Mouse (Mus musculus) duodenum, adult 2 months (tissue): ENCODE results near the gene Gm4498. TPM values are rescaled to one million over a fixed set of nuclear protein-coding genes. Genes with fewer than 3 reads are reported as not detected.

ENCODE experiments used
- polyA plus RNA-seq: library from polyadenylated mRNA; depleted of rRNA; stranded (reverse); fragments of >200 nt; gene quantifications from 2 replicates; pipeline ENCODE4 v1.2.3, GENCODE M21; 2012; ENCODE audit warnings: low replicate concordance; rRNA removed

Gm4498 gene
- not detected in 2 replicates for polyA plus RNA-seq

DNA sequence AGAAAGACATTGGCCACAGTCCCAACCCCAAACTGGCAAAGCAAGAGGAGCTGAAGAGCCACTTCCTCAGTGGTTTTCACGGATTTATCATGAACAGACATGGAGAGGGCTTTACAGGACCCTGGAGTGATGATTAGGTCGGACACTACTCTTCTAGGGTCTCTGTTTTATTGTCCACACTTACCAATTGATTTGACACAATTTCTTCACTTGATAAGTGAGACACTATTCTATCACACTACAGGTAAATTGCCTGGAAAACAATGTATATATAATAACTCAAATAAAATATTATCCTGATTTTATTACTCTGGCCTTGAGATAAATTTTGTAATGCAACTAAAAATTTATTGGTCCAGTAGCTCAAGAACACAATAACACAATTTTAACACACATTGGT is at the start of gene Gm4498:
Gene Gm4498 (minus strand): TSS at position 101 of the 400 bp plus-strand sequence.

DNA sequence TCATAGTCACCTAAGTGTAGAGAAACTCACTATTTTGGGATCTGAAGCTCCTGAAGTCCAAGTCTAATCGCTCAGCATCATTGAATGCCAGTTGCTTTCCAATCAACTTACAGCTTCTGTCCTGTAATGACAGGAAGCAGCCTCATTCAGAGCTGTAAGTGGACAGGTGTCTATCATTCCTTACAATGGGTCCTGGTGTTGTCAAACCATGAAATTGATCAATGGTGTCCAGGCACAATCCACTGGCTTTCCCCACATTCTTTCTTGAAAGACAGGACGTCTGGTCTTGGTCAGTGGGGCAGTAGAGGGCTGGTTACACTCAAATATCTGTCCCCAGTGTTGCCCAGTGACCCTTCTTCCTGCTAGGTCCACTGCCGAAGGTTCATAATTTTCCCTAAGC is 29.1 kb upstream of the Gm4498 start, which contains the start of gene Gm5890:
Gene Gm5890 (minus strand): TSS at position 101 of the 400 bp plus-strand sequence.

DNA sequence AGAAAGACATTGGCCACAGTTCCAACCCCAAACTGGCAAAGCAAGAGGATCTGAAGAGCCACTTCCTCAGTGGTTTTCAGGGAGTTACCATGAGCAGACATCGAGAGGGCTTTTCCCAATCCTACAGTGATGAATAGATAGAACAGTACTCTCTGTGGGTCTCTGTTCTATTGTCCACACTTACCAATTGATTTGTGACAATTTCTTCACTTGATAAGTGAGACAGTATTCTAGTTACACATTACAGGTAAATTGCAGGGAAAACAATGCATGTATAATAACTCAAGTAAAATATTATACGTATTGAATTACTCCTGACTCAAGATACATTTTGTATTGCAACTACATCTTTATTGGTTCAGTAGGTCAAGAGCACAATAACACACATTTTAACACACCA is 28.1 kb downstream of the Gm4498 start, which contains the start of gene Gm6164:
Gene Gm6164 (minus strand): TSS at position 101 of the 400 bp plus-strand sequence.

DNA sequence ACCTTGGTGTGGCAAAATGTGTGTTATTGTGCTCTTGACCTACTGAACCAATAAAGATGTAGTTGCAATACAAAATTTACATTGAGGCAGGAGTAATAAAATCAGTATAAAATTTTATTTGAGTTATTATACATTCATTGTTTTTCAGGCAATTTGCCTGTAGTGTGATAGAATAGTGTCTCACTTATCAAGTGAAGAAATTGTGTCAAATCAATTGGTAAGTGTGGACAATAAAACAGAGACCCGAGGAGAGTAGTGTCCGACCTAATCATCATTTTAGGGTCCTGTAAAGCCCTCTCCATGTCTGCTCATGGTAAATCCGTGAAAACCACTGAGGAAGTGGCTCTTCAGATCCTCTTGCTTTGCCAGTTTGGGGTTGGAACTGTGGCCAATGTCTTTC is 40.2 kb downstream of the Gm4498 start, which contains the start of gene Vmn1r95:
Gene Vmn1r95 (plus strand): TSS at position 301 of the 400 bp plus-strand sequence.

Other genes starting within 250 kb of the Gm4498 start
- gene Nlrp9b, start 242.4 kb downstream of the Gm4498 start, polyA plus RNA-seq, result 1.9 and 2.2 TPM in 2 replicates
- 0.02 and 0.05 TPM in 2 replicates for gene Vmn1r91, start 134.1 kb downstream of the Gm4498 start, polyA plus RNA-seq
- not detected in 2 replicates for gene Gm16442, start 111.2 kb downstream of the Gm4498 start, polyA plus RNA-seq
- gene Vmn1r93, start 94.7 kb downstream of the Gm4498 start, polyA plus RNA-seq, result not detected in 2 replicates
- gene Vmn1r94, start 65.5 kb downstream of the Gm4498 start, polyA plus RNA-seq, result not detected in 2 replicates
- gene Vmn1r95, start 40.1 kb downstream of the Gm4498 start, polyA plus RNA-seq, result not detected in 2 replicates
- not detected in 2 replicates for gene Gm6164, start 28.2 kb downstream of the Gm4498 start, polyA plus RNA-seq
- not detected in 2 replicates for gene Gm5890, start 29.0 kb upstream of the Gm4498 start, polyA plus RNA-seq
- gene Gm4133, start 100.2 kb upstream of the Gm4498 start, polyA plus RNA-seq, result not detected in 2 replicates
- gene Gm5728, start 141.6 kb upstream of the Gm4498 start, polyA plus RNA-seq, result not detected in 2 replicates
- not detected in 2 replicates for gene Vmn1r100, start 184.1 kb upstream of the Gm4498 start, polyA plus RNA-seq
- not detected in 2 replicates for gene Vmn1r101, start 208.8 kb upstream of the Gm4498 start, polyA plus RNA-seq
- gene Gm10670, start 241.1 kb upstream of the Gm4498 start, polyA plus RNA-seq, result not detected in 2 replicates